Mouse (Mus musculus) ES-Bruce4 (cell line): ENCODE results near the gene Prkcq.

Source experiments
- CTCF ChIP-seq: IDR thresholded peaks from one replicate; pipeline ENCODE4 v1.8.1; 2011; ENCODE audit warnings: low read depth, low read length
- EP300 ChIP-seq: IDR thresholded peaks from 2 replicates; pipeline ENCODE4 v1.6.1; 2011; ENCODE audit warnings: low read depth, low read length; ENCODE audit not compliant: insufficient read depth
- POLR2A ChIP-seq: IDR thresholded peaks from one replicate; pipeline ENCODE4 v1.8.1; 2011; ENCODE audit warnings: low read length; ENCODE audit not compliant: insufficient read depth

GRCm38 (mm10) chr2:11174101-11174500 lies 2.2 kb downstream of the Prkcq start:
- TF ChIP-seq EP300 = no peak
- no peak for TF ChIP-seq POLR2A
- no peak for TF ChIP-seq CTCF
